Mouse (Mus musculus) left cerebral cortex, adult 9 months (tissue): ENCODE data around the gene Gm128.
"Not testable (repeated sequence)": the region's sequence is repeated elsewhere in the genome, so short reads cannot be mapped to it uniquely, and the experiment has no call there.

Experiments used
- DNase-seq, 2 experiments: peaks; one replicate each; pipeline ENCODE4 v3.0.0; 2022; ENCODE audit warnings: low spot score in 2 of 2

Gm128 gene

DNA sequence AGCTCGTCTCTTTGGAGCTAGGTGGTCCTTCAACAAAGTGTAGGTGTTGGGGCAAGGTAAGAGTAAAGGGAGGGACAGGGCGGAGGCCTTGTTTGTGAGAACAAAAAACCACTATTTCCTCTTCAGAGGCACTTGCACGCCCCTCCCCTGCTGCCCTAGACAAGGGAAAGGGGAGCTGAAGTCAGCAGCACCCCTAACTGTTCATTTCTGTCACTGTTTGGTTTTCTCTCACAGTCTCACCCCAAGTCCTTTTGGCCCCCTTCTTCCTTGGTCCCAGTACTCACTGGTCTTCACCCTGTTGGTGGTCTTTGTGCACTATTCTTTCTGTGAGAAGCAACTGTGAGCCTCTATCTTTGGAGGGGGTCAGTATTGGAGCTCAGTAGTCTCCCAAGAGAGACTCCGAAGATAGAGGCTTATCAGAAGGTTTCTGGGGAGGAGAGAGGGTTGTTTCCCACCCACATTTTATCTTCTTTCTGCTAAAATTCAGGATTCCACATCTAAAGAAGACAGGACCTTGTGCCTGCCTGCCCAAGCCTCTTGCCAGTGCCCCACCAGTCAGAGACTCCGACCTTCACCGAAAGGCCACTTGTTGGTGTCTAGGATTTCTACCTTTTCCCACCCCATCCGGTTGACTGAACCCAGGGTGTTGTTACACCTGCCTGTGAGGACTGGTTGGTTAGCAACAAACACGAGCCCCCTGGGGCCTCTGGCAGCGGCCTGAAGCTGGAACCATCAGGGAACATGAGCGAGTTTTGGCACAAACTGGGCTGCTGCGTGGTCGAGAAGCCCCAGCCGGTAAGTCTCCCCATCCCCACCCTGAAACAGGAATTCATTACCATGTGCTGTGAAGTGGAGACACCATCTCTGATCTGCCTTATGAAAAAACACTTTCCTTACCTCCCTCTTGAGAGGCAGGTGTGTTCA is 9.8 kb downstream of the Gm128 start, which contains the start of gene Mllt11:
Gene Mllt11, minus strand, starts transcription at position 874 of the 924 bp plus-strand sequence.
- no peak for DNase-seq

DNA sequence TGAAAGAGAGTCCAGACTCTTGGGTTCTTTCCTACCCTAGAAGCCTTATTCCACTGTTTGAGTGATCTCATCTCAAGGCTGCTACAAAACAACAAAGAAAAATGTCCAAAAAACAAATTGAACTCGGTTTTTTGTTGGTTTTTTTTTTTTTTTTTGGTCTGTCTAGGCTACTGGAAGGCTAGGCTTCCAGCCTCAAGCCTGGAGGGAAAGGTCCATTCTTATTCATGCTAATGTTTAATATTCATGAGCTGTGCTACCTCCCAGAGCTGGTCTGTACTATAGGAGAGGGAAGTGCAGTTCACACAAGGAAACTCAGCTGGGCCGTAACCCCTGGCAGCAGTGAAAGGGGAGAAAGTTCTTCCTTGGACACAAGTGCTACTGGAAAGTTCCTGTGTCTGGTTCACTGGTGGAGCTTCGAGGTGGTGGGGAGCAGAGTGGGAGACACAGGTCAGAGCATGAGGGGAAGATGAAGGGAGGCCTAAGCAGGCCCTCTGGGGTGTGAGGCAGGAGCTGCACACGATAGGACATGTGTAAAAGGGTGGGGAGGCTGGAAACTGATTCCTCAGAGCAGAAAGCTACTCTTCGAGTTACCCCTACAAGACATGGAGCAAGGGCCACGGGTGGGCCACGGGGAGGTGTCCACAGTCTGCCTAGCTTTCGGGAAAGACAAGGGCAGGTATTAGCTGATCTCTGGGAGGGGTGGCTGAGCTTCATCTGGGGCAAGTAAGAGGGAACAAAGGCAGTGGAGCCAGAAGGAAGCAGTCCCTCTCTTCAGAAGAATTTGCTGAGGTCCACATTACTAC is 10.7 kb downstream of the Gm128 start:
- no peak for DNase-seq

DNA sequence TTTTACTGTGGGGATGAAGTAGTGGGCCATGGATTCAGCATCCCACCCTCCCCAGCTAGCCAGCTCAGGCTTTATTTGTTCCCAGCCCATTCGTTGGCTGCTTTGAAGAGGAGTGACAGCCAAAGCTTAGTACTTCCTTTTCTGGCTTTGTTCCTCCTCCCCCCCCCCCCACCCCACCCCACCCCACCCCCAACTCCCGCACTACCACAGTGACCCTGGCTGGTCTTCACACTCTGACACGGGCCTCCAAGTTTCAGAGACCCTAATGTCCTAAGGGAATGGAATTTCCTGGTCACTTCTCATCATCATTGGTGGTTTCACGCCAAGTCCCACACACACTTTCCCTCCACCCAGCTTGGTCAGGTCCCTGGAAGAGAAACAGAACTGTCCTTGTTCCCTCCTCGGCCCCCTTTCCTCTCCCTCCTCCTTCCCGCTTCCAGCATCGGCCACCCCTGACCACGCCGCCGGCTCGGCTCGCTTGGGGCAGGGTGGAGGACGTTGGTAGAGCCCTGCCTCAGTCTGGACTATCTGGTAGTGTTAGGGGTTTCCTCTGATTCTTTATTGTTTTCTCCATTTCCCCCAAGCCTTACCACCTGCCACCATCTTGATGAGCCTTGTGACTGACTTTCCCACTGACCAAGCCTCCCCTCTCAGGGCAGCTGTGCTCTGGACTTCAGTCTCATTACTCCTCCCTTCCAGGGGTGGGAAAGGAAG is 11.5 kb downstream of the Gm128 start:
- peak in 1 of 2 experiments; percentile 58 for DNase-seq

DNA sequence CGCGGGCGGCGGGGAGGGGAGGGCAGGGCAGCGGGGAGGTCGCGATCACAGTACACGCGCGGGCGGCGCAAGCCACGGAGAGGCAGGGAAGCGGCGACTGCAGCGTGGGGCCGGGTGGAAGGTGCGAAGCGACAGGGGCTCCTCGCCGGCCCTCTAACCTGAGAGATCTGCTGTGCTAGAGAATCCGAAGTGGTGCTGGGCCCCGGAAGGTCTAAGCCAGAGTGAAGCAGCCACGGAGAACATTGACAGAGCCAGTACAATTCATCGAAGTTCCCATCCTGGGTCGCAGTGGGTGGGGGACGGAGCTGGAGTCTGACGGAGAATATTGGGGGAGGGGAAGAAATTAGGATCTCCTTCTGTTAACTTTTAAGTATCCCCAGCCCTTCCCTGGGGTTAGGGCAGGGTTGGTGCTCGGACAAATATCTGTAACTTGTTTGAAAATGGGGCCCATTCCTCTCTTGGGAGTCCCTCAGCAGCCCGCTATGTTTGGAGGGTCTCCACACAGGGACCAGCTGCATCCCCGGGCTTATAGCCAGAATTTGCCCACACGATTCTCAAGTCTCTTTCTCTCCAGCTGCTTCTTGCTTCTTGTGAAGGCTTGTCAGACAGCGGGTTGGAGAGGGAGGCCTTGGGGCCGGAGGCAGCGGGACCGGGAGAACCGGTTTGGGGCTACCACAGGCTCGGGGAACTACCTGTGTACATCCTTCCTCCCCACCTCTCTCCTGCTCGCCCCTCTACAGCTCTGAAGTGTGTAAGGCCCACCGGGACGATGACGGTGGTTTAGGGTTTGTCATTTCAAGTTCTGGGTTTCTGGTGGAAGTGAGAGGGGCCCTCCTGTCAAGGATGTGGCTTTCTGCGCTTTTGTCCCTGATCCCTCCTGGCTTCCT is 12.3 kb downstream of the Gm128 start:
- DNase-seq = peak; percentile 55 to 65

DNA sequence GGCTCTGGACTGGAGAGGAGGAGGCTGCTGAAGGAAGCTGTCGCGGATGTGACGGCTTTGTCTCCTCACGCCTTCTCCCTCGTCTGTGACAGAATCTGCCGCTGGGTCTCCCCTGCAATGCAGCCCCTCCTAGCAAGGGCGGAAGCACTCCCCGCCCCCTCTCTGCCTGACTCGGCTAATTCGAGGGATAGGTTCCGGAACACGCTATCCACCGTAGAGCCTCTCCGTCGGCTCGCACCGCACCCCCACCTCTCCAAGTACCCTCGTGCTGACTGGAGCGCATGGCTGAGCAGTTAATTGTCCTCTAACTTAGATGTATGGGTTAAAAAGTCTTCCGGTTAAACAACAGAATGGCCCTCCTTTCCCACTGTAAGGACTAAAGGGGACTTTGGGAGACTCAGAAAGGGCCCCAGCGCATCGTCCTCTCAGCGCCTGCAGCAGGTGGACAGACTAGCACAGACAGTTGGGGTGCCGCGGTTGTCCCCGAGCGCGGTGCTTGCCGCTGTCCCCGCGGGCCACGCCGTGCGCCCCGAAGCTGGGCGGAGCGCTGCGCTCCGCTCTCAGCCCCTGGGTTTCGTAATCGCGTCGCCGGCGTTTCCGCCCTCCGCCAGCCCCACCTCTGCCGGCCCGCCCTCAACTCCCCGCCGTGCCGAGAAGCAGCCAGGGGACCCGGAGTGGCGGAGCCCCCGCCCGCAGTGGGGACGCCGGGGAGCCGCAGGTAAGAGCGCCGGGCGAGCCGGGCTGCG is 13.1 kb downstream of the Gm128 start, which contains the start of gene Cdc42se1:
Gene Cdc42se1, plus strand, starts transcription at position 585 of the 746 bp plus-strand sequence.
- DNase-seq = peak; percentile 77 to 87

- no peak for DNase-seq
These were observed 14.2 kb downstream of the Gm128 start for GRCm38 (mm10) chr3:95227214-95227613.

DNA sequence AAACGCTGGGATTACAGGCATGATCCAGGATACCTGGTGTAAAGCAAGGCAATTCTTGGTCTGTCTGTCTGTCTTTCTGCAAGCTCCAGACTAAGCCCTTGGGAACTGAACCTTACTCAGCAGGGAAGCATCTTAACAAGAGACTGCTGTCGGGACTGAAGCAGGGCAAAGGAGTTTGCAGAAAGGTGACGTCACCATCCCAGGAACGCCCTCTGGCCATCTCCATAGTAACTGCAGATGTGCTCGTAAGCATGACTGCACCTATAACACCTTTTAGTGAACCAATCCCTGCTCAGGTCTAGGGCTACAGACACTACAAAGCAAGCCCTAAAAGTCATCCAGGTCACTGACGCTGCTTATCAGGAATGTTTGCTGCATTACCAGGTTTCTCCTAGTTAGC is 17.1 kb downstream of the Gm128 start:
- no peak for DNase-seq

DNA sequence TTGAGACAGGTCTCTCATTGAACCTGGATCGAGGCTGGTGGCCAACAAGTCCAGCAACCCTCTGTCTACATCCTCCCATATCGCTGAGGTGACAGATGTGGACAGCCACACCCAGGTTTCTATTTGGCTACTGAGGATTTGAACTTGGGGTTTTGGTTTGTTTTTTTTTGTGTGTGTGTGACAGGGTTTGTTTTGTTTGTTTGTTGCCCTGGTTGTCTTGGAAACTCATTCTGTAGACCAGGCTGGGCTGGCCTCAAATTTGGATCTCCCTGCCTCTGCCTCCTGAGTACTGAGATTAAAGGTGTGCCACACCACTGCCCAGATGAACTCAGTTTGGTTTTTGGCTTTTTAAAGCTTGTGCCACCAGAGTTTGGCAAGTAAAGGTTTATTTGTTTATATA is 18.4 kb downstream of the Gm128 start:
- no peak for DNase-seq

GRCm38 (mm10) chr3:95218466-95219137 is 22.8 kb downstream of the Gm128 start:
- DNase-seq = no peak

DNA sequence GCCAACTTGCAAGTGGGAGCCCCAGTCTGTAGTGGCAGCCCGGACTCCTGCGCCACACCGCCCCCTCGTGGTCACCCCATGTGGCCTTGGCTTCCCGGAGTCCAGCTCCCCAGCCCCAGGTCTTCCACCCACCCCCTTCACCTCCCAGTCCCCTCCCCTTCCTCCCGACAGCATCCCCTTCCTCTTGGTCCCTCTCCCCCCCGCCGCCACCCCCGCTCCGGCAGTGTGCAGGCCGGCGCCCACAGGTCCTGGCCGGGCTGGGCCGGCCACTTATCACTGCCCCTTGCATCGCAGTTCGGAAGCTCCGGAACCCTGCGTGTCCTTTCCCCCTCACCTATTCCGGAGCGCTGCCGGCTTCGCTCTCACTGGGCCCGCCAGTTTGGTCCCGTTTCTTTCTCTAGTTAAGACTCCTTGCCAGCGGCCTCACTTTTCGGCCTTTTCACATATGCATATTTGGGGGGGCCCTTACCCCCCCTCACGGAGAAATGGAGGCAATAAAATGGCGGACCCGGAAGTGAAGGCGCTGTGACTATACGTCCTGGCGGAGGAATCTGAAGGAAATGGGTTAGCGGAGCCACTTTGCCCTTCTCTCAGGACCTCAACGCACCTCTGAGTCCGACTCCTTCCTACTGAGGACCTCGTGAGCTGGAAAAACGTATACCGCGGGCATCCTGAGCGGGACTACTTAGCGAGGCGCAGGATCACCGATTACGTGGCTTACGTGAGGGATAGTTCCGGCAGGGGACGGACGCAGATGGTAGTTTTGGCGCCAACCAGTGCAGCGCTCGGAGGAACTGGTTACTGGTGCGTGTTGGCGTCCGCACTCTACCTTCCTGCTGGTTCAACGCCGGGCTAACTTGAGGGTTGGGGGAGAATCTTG is 23.9 kb downstream of the Gm128 start, which contains the start of gene Gabpb2:
Gene Gabpb2, minus strand, starts transcription at position 662 of the 880 bp plus-strand sequence.
- DNase-seq = peak; percentile 74 to 91

- no peak for DNase-seq
These were observed 24.6 kb downstream of the Gm128 start for GRCm38 (mm10) chr3:95216655-95217254.

- DNase-seq = no peak
These were observed 27.8 kb downstream of the Gm128 start for GRCm38 (mm10) chr3:95213609-95213975.

DNA sequence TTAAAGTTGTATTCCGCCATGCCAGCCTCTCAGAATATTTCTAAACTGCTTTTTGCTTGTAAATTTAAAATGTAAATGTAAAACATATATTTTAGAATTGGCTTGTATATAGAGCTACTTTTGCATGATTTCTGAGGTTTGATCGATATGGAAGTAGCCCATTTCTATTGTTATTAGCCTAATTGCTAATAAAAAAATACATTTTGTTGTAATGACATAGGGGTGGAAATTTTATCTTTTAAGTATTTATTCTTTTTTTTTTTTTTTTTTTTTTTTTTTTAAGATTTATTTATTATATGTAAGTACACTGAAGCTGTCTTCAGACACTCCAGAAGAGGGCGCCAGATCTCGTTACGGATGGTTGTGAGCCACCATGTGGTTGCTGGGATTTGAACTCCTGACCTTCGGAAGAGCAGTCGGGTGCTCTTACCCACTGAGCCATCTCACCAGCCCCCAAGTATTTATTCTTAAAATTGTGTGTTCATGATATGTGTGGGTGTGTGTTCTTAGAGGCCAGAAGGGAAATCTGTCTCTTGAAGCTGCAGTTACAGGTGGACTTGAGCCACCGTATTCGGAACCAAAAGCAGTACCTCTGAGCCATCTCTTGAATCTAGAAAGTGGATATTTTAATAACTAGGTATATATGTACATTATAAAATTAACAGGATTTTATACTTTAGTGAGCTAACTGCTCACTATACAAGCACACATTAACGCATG is 28.3 kb downstream of the Gm128 start:
- DNase-seq = not testable (repeated sequence)

- no peak for DNase-seq
These were observed 30.8 kb downstream of the Gm128 start for GRCm38 (mm10) chr3:95210585-95210984.

DNA sequence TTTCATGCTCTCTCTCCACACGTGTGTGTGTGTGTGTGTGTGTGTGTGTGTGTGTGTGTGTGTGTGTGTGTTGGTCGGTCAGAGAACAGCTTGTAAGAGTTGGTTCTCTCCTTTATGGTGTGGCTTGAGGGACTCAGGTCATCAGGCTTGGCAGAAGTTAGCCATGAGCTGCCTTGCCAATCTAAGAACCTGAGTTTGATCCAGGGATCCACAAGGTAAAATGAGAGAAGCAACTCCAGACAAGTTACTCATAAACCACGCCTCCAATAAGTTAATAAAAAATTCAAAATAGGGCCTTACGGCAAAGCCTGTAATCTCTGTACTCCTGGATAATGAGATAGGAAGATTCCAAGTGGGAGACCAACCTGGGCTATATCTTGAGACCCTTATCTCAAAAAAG is 33.1 kb downstream of the Gm128 start:
- no peak for DNase-seq

DNA sequence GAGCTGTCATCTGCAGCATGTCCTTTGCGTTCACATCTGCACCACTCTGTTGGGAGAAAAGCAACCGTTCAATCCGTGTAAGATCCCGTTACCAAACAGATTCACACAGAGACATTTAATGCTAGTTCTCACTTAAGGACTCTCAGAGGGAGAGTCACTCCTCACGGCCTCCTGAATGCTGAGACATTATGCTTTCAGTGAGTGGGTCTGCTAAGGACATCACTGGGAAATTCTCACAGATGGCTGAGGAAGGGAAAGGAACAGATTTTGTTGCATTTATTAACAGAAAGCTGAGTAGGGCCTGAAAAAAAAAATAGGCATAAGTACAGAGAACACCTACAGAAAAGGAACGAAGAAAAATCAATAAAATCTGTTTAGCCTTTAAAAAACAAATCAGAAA is 37.5 kb downstream of the Gm128 start:
- peak in 1 of 2 experiments; percentile 54 for DNase-seq

DNA sequence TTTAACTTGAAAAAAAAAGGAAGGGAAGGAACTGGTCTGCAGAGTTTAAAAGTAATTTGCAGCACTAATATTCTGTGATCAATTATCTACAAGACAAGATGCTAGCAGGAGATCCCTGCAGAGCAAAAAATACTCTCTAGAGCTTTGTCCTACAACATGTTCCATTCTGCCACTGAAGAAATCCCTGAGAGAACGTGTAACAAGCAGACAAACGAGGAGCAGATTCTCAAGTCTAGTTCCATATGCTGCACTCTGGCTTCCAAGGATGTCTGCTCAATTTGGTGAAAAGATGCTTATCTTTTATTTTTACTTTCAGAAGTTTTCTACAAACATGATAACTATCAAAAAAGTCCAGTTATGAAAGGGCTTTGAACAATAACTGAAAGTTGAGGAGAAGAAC is 40.8 kb downstream of the Gm128 start:
- no peak for DNase-seq
